Mouse (Mus musculus) inflammation-experienced regulatory T-cells, adult 6 months (primary cell): Measurements from ENCODE around the gene Ubqln4. TPM values are rescaled to one million over a fixed set of nuclear protein-coding genes. Genes with fewer than 3 reads are reported as not detected.
A peak's percentile ranks its signal among the peaks of the same experiment; 100 is the strongest.

Experiments used
- ATAC-seq: one replicate; pipeline ENCODE4 v1.8.0; 2017
- polyA plus RNA-seq, 3 experiments: library from polyadenylated mRNA; unstranded; fragments of 100-300 nt; shearing (Covaris generic); gene quantifications; one replicate each; pipeline ENCODE4 v1.2.1; 2017

Ubqln4 gene
- polyA plus RNA-seq, 3 experiments from 2014 or later = 9.8 to 15.5 (median 12.1) TPM

GRCm38 (mm10) chr3:88526157-88527131, 27.1 kb upstream of the Ubqln4 start:
- ATAC-seq = peak; percentile 60

GRCm38 (mm10) chr3:88527565-88527964, 26.0 kb upstream of the Ubqln4 start:
- ATAC-seq = no peak

GRCm38 (mm10) chr3:88528646-88529045, 24.9 kb upstream of the Ubqln4 start:
- ATAC-seq = no peak

GRCm38 (mm10) chr3:88529204-88530000, 24.2 kb upstream of the Ubqln4 start:
- ATAC-seq = no peak

GRCm38 (mm10) chr3:88530082-88530864, 23.3 kb upstream of the Ubqln4 start:
- ATAC-seq = no peak

- peak; percentile 82 for ATAC-seq
Observed at GRCm38 (mm10) chr3:88531348-88532298, 21.9 kb upstream of the Ubqln4 start.

- ATAC-seq = no peak
Observed at GRCm38 (mm10) chr3:88532299-88532674, 21.3 kb upstream of the Ubqln4 start, which contains the start of gene Mex3a. TSS of gene Mex3a (plus strand) at chr3:88532395.

- ATAC-seq = no peak
Observed at GRCm38 (mm10) chr3:88532689-88533511, 20.7 kb upstream of the Ubqln4 start.

GRCm38 (mm10) chr3:88533706-88534105, 19.9 kb upstream of the Ubqln4 start:
- ATAC-seq = no peak

GRCm38 (mm10) chr3:88535005-88535404, 18.6 kb upstream of the Ubqln4 start:
- no peak for ATAC-seq

GRCm38 (mm10) chr3:88535527-88535926, 18.0 kb upstream of the Ubqln4 start:
- ATAC-seq = no peak

- ATAC-seq = no peak
Observed at GRCm38 (mm10) chr3:88536103-88536930, 17.2 kb upstream of the Ubqln4 start.

GRCm38 (mm10) chr3:88537146-88537545, 16.4 kb upstream of the Ubqln4 start:
- ATAC-seq = no peak

GRCm38 (mm10) chr3:88538271-88539145, 15.1 kb upstream of the Ubqln4 start:
- ATAC-seq = no peak

- no peak for ATAC-seq
Observed at GRCm38 (mm10) chr3:88539397-88539796, 14.2 kb upstream of the Ubqln4 start.

GRCm38 (mm10) chr3:88540085-88540484, 13.5 kb upstream of the Ubqln4 start:
- no peak for ATAC-seq

GRCm38 (mm10) chr3:88541622-88542401, 11.7 kb upstream of the Ubqln4 start:
- ATAC-seq = no peak

- ATAC-seq = no peak
Observed at GRCm38 (mm10) chr3:88542486-88542885, 11.1 kb upstream of the Ubqln4 start.
